Mouse (Mus musculus): ENCODE results near the gene Usp22. TPM values are rescaled to one million over a fixed set of nuclear protein-coding genes. Genes with fewer than 3 reads are reported as not detected.

Usp22 gene
- total and polyA plus RNA-seq, 3 experiments: 48.1 to 65.3 (median 54.7) TPM

- Histone ChIP-seq H3K9me3 (replicated peaks; ENCODE audit: low read length) (no peaks in the 10 kb centered on the region), H3K9ac (ENCODE audit: insufficient read depth, low read depth) (no peak overlapping the region), H3K27ac (ENCODE audit: insufficient read depth, low read depth) (no peak overlapping the region), H3K79me2 (replicated peaks; ENCODE audit: control insufficient read depth, extremely low read depth, insufficient read depth, poor library complexity, severe bottlenecking) (no peaks in the 10 kb centered on the region), H3K4me2 (ENCODE audit: insufficient read depth, low read depth, poor library complexity, severe bottlenecking) (no peak overlapping the region), H3K36me3 (replicated peaks in 1 of 2; ENCODE audit: control insufficient read depth in 1 of 2, insufficient read depth in 1 of 2, low read length in 1 of 2) (no peaks in the 10 kb centered on the region), H3K4me3 (replicated peaks in 1 of 3; ENCODE audit: low read depth in 2 of 3, low read length in 2 of 3, poor library complexity in 1 of 3) (no peak overlapping the region), H3K4me1 (ENCODE audit: control insufficient read depth in 1 of 2, insufficient read depth in 2 of 2) (peaks cover 6 to 13% of the 10 kb centered on the region in 2 experiments; a peak in 3 of 4 replicates), H3K27me3 (replicated peaks) (no peaks in the 10 kb centered on the region)
- in situ Hi-C loops (cut with MboI; ENCODE audit: low pct_ligation_motif_present, low pct_unique_long_range_greater_than_20kb, low sequenced_read_pairs): no loop called here
- TF ChIP-seq EP300 (IDR thresholded peaks at IDR 0.05; ENCODE audit: low read length): 0 out of 2 replicates have a peak, but pooled peaks have one; percentile 19
- TF ChIP-seq MYC (IDR thresholded peaks at IDR 0.05; ENCODE audit: low read depth, low read length): no peak
- DNase-seq (ENCODE audit: extremely low read depth): no peak
- dilution Hi-C loops (cut with MboI; ENCODE audit: extremely low pct_ligation_motif_present, extremely low pct_unique_long_range_greater_than_20kb, low sequenced_read_pairs): no loop called here
Observed at GRCm38 (mm10) chr11:61180361-61180760, 5.5 kb upstream of the Usp22 start.

GRCm38 (mm10) chr11:61176321-61176720, 1.5 kb upstream of the Usp22 start:
- dilution Hi-C loops (cut with MboI; ENCODE audit: extremely low pct_ligation_motif_present, extremely low pct_unique_long_range_greater_than_20kb, low sequenced_read_pairs): no loop called here
- Histone ChIP-seq H3K27me3 (replicated peaks) (no peaks in the 10 kb centered on the region), H3K79me2 (replicated peaks; ENCODE audit: control insufficient read depth, extremely low read depth, insufficient read depth, poor library complexity, severe bottlenecking) (peaks cover 28% of the 10 kb centered on the region), H3K9me3 (replicated peaks; ENCODE audit: low read length) (no peaks in the 10 kb centered on the region), H3K4me3 (replicated peaks in 1 of 3; ENCODE audit: low read depth in 2 of 3, low read length in 2 of 3, poor library complexity in 1 of 3) (no peak overlapping the region), H3K27ac (ENCODE audit: insufficient read depth, low read depth) (no peak overlapping the region), H3K4me2 (ENCODE audit: insufficient read depth, low read depth, poor library complexity, severe bottlenecking) (peak overlapping the region; percentile 29; the same call in 1 of the 2 replicates), H3K9ac (ENCODE audit: insufficient read depth, low read depth) (no peak overlapping the region), H3K4me1 (ENCODE audit: control insufficient read depth in 1 of 2, insufficient read depth in 2 of 2) (peaks cover 9 to 34% of the 10 kb centered on the region in 2 experiments), H3K36me3 (replicated peaks in 1 of 2; ENCODE audit: control insufficient read depth in 1 of 2, insufficient read depth in 1 of 2, low read length in 1 of 2) (peaks cover 0 to 11% of the 10 kb centered on the region in 2 experiments)
- TF ChIP-seq RCOR1 (conservative IDR thresholded peaks at IDR 0.05; ENCODE audit: low read depth, low read length) (no peak), SMC3 (IDR thresholded peaks at IDR 0.05; ENCODE audit: low read depth, low read length) (no peak), ZC3H11A (IDR thresholded peaks at IDR 0.05; ENCODE audit: low read depth, low read length) (no peak), MXI1 (IDR thresholded peaks at IDR 0.05; ENCODE audit: low read depth, low read length) (no peak), CHD2 (IDR thresholded peaks at IDR 0.05; ENCODE audit: low read length) (no peak), UBTF (IDR thresholded peaks at IDR 0.05; ENCODE audit: low read depth, low read length) (no peak), MAZ (IDR thresholded peaks at IDR 0.05; ENCODE audit: low read depth, low read length) (no peak)
- in situ Hi-C loops (cut with MboI; ENCODE audit: low pct_ligation_motif_present, low pct_unique_long_range_greater_than_20kb, low sequenced_read_pairs): no loop called here
- DNase-seq (ENCODE audit: extremely low read depth): no peak

GRCm38 (mm10) chr11:61175778-61176177, 923 bp upstream of the Usp22 start:
- H3K9me3 ChIP-seq (replicated peaks; ENCODE audit: low read length): no peaks in the 10 kb centered on the region
- dilution Hi-C loops (cut with MboI; ENCODE audit: extremely low pct_ligation_motif_present, extremely low pct_unique_long_range_greater_than_20kb, low sequenced_read_pairs) (no loop called here), in situ Hi-C loops (cut with MboI; ENCODE audit: low pct_ligation_motif_present, low pct_unique_long_range_greater_than_20kb, low sequenced_read_pairs) (no loop called here)
- TF ChIP-seq POLR2AphosphoS2 (IDR thresholded peaks at IDR 0.05; ENCODE audit: low read depth, low read length) (no peak), CHD1 (IDR thresholded peaks at IDR 0.05; ENCODE audit: low read depth, low read length) (0 out of 2 replicates have a peak, but pooled peaks have one; percentile 73), MAZ (IDR thresholded peaks at IDR 0.05; ENCODE audit: low read depth, low read length) (no peak), TCF12 (IDR thresholded peaks at IDR 0.05; ENCODE audit: low read depth, low read length) (no peak)
- H3K4me2 ChIP-seq (ENCODE audit: insufficient read depth, low read depth, poor library complexity, severe bottlenecking): peak overlapping the region; percentile 29; the same call in 1 of the 2 replicates
- DNase-seq (ENCODE audit: extremely low read depth): no peak
- no peak overlapping the region for H3K27ac ChIP-seq (ENCODE audit: insufficient read depth, low read depth)
- H3K36me3 ChIP-seq (replicated peaks in 1 of 2; ENCODE audit: control insufficient read depth in 1 of 2, insufficient read depth in 1 of 2, low read length in 1 of 2): peaks cover 0 to 15% of the 10 kb centered on the region in 2 experiments
- H3K27me3 ChIP-seq (replicated peaks): no peaks in the 10 kb centered on the region
- peak overlapping the region in 2 of 3 experiments; percentile 5 to 24 for H3K4me3 ChIP-seq (replicated peaks in 1 of 3; ENCODE audit: low read depth in 2 of 3, low read length in 2 of 3, poor library complexity in 1 of 3)
- H3K4me1 ChIP-seq (ENCODE audit: control insufficient read depth in 1 of 2, insufficient read depth in 2 of 2): peaks cover 9 to 36% of the 10 kb centered on the region in 2 experiments
- H3K79me2 ChIP-seq (replicated peaks; ENCODE audit: control insufficient read depth, extremely low read depth, insufficient read depth, poor library complexity, severe bottlenecking): peaks cover 31% of the 10 kb centered on the region
- H3K9ac ChIP-seq (ENCODE audit: insufficient read depth, low read depth): no peak overlapping the region; the same call in 1 of the 2 replicates

All from CH12.LX (cell line).